Mouse (Mus musculus): ENCODE data around the gene Awat1. TPM values are rescaled to one million over a fixed set of nuclear protein-coding genes. Genes with fewer than 3 reads are reported as not detected.

Awat1 gene
- polyA plus RNA-seq (2017; shearing (Covaris generic)) = not detected

- no peak for ATAC-seq
These were observed at the start of gene Awat1 for GRCm38 (mm10) chrX:100571951-100572350. TSS of gene Awat1 (plus strand) at chrX:100572251.

- ATAC-seq = no peak
These were observed 47.6 kb upstream of the Awat1 start, which contains the start of gene Dgat2l6 for GRCm38 (mm10) chrX:100524471-100524870. TSS of gene Dgat2l6 (plus strand) at chrX:100524838.

GRCm38 (mm10) chrX:100556026-100556425 lies 16.0 kb upstream of the Awat1 start:
- ATAC-seq = no peak

- ATAC-seq = no peak
These were observed 6.4 kb upstream of the Awat1 start for GRCm38 (mm10) chrX:100565696-100566095.

GRCm38 (mm10) chrX:100594791-100595190 lies 22.7 kb downstream of the Awat1 start, which contains the start of gene P2ry4:
TSS of gene P2ry4 (minus strand) at chrX:100594869.
- ATAC-seq = no peak

- no peak for ATAC-seq
These were observed 25.4 kb downstream of the Awat1 start for GRCm38 (mm10) chrX:100597439-100597838.

GRCm38 (mm10) chrX:100599755-100600154 lies 27.7 kb downstream of the Awat1 start:
- ATAC-seq = no peak

GRCm38 (mm10) chrX:100605314-100605713 lies 33.3 kb downstream of the Awat1 start, which contains the start of gene Arr3:
TSS of gene Arr3 (plus strand) at chrX:100605497.
- no peak for ATAC-seq

- ATAC-seq = no peak
These were observed 46.4 kb downstream of the Awat1 start for GRCm38 (mm10) chrX:100618488-100618887.

- no peak for ATAC-seq
These were observed 49.3 kb downstream of the Awat1 start for GRCm38 (mm10) chrX:100621366-100621765.

- no peak for ATAC-seq
These were observed 52.2 kb downstream of the Awat1 start for GRCm38 (mm10) chrX:100624242-100624641.

- no peak for ATAC-seq
These were observed 53.1 kb downstream of the Awat1 start for GRCm38 (mm10) chrX:100625146-100625545.

- ATAC-seq = no peak
These were observed 53.4 kb downstream of the Awat1 start, which contains the start of gene Kif4 for GRCm38 (mm10) chrX:100625546-100625801. TSS of gene Kif4 (plus strand) at chrX:100625737.

- peak; percentile 100 for ATAC-seq
These were observed 54.0 kb downstream of the Awat1 start, which contains the start of gene Pdzd11 for GRCm38 (mm10) chrX:100625802-100626793. TSS of gene Pdzd11 (minus strand) at chrX:100626568.

Other genes starting within 250 kb of the Awat1 start
- not detected for gene Otud6a, start 143.2 kb upstream of the Awat1 start, polyA plus RNA-seq (2017; shearing (Covaris generic))
- under 1 TPM; 0.65 to 0.98 (median 0.77) TPM for gene Awat2, start 129.5 kb upstream of the Awat1 start, polyA plus RNA-seq (2017; shearing (Covaris generic))
- gene Igbp1, start 78.0 kb upstream of the Awat1 start, polyA plus RNA-seq (2017; shearing (Covaris generic)) = 10 to 100 TPM; 72.8 to 90.9 (median 83.2) TPM
- gene Dgat2l6, start 47.4 kb upstream of the Awat1 start, polyA plus RNA-seq (2017; shearing (Covaris generic)) = not detected
- under 1 TPM in 1 of 3 experiments, not detected in 2; 0.16 TPM for gene P2ry4, start 22.6 kb downstream of the Awat1 start, polyA plus RNA-seq (2017; shearing (Covaris generic))
- not detected for gene Arr3, start 33.2 kb downstream of the Awat1 start, polyA plus RNA-seq (2017; shearing (Covaris generic))
- gene Kif4, start 53.5 kb downstream of the Awat1 start, polyA plus RNA-seq (2017; shearing (Covaris generic)) = 10 to 100 TPM in 1 of 3 experiments, 1 to 10 TPM in 2; 1.9 to 19.0 (median 2.4) TPM
- gene Pdzd11, start 54.3 kb downstream of the Awat1 start, polyA plus RNA-seq (2017; shearing (Covaris generic)) = 10 to 100 TPM; 48.5 to 78.3 (median 60.0) TPM
- not detected for gene Gdpd2, start 157.6 kb downstream of the Awat1 start, polyA plus RNA-seq (2017; shearing (Covaris generic))
- gene Dlg3, start 195.5 kb downstream of the Awat1 start, polyA plus RNA-seq (2017; shearing (Covaris generic)) = 1 to 10 TPM; 1.3 to 7.7 (median 4.5) TPM